Mouse (Mus musculus) lung, embryonic 16.5 days (tissue): Measurements from ENCODE around the gene Lcmt1. TPM values are rescaled to one million over a fixed set of nuclear protein-coding genes. Genes with fewer than 3 reads are reported as not detected.

ENCODE experiments used
- ATAC-seq: fragments of 200-750 bp; cut with Nextera tagmentation; 2 replicates; pipeline ENCODE4 v1.8.0; 2017; ENCODE audit warnings: low read depth, mild to moderate bottlenecking, moderate library complexity
- H3K27ac ChIP-seq: fragments of 300-500 bp; sonication (generic); 2 replicates; pipeline ENCODE4 v1.5.1; 2014; ENCODE audit warnings: mild to moderate bottlenecking, control low read depth, low read length
- H3K27me3 ChIP-seq: fragments of 300-500 bp; sonication (generic); 2 replicates; pipeline ENCODE4 v1.6.1; 2014; ENCODE audit warnings: low read depth, low read length, mixed read lengths; ENCODE audit not compliant: control insufficient read depth, insufficient read depth
- H3K36me3 ChIP-seq: fragments of 300-500 bp; sonication (generic); 2 replicates; pipeline ENCODE4 v1.6.1; 2014; ENCODE audit warnings: low read length; ENCODE audit not compliant: control insufficient read depth, insufficient read depth
- H3K4me1 ChIP-seq: fragments of 300-500 bp; sonication (generic); replicated peaks from 2 replicates; pipeline ENCODE4 v1.6.1; 2014; ENCODE audit warnings: low read length, mixed read lengths; ENCODE audit not compliant: control insufficient read depth, insufficient read depth
- H3K4me2 ChIP-seq: fragments of 300-500 bp; sonication (generic); 2 replicates; pipeline ENCODE4 v1.6.1; 2014; ENCODE audit warnings: low read depth, low read length, control low read depth
- H3K4me3 ChIP-seq: fragments of 300-500 bp; sonication (generic); 2 replicates; pipeline ENCODE4 v1.5.1; 2014; ENCODE audit warnings: mild to moderate bottlenecking, low read length, control low read depth
- H3K9ac ChIP-seq: fragments of 300-500 bp; sonication (generic); 2 replicates; pipeline ENCODE4 v1.6.1; 2014; ENCODE audit warnings: low read length, control low read depth
- H3K9me3 ChIP-seq: fragments of 300-500 bp; sonication (generic); 2 replicates; pipeline ENCODE4 v1.6.1; 2016; ENCODE audit warnings: low read length; ENCODE audit not compliant: control insufficient read depth
- WGBS: fragments of 180-500 bp; shearing (Covaris S2); extraction: QIAGEN DNeasy Blood & Tissue Kit; methylation state at CpG from one replicate; pipeline ENCODE4 v1.1.7; 2014; 5-methylcytosine and 5-hydroxymethylcytosine counted together
- polyA plus RNA-seq: library from polyadenylated mRNA; unstranded; fragments of >200 nt; fragmentation: Nextera tagmentation; extraction: Ambion mirVana; gene quantifications from 2 replicates; pipeline ENCODE4 v1.2.1, GENCODE M21; 2015

The Lcmt1 gene
- polyA plus RNA-seq, 1 experiment from 2014 or later: 40.9 TPM

- 77% methylated on average over 5 of the region's 5 CpGs for WGBS
These were observed 15.2 kb upstream of the Lcmt1 start for GRCm38 (mm10) chr7:123354392-123354791.

GRCm38 (mm10) chr7:123354851-123355250, 14.7 kb upstream of the Lcmt1 start:
- WGBS: 88% methylated on average over 2 of the region's 2 CpGs
- no peak overlapping the region for H3K9ac ChIP-seq
- no peaks in the 10 kb centered on the region for H3K36me3 ChIP-seq
- no peaks in the 10 kb centered on the region for H3K9me3 ChIP-seq
- ATAC-seq: no peak
- no peaks in the 10 kb centered on the region for H3K27me3 ChIP-seq
- H3K4me3 ChIP-seq: no peak overlapping the region
- H3K4me1 ChIP-seq: no peaks in the 10 kb centered on the region; the same call in 1 of the 2 replicates
- H3K4me2 ChIP-seq: no peak overlapping the region
- H3K27ac ChIP-seq: no peak overlapping the region

More at GRCm38 (mm10) chr7:123354392-123354791, 15.2 kb upstream of the Lcmt1 start:
- no peaks in the 10 kb centered on the region; the same call in 1 of the 2 replicates for H3K4me1 ChIP-seq
- H3K9ac ChIP-seq: no peak overlapping the region
- H3K27me3 ChIP-seq: no peaks in the 10 kb centered on the region
- H3K4me2 ChIP-seq: no peak overlapping the region
- no peak overlapping the region for H3K27ac ChIP-seq
- no peaks in the 10 kb centered on the region for H3K9me3 ChIP-seq
- no peaks in the 10 kb centered on the region for H3K36me3 ChIP-seq
- H3K4me3 ChIP-seq: no peak overlapping the region
- ATAC-seq: no peak

- H3K27me3 ChIP-seq: no peaks in the 10 kb centered on the region
- no peak for ATAC-seq
- H3K4me1 ChIP-seq: no peaks in the 10 kb centered on the region
- no peaks in the 10 kb centered on the region for H3K9me3 ChIP-seq
- no peak overlapping the region for H3K27ac ChIP-seq
- WGBS: 88% methylated on average over 3 of the region's 3 CpGs
- no peak overlapping the region for H3K4me3 ChIP-seq
- H3K4me2 ChIP-seq: no peak overlapping the region
- H3K9ac ChIP-seq: no peak overlapping the region
- no peaks in the 10 kb centered on the region for H3K36me3 ChIP-seq
These were observed 13.4 kb upstream of the Lcmt1 start for GRCm38 (mm10) chr7:123356158-123356557.

GRCm38 (mm10) chr7:123359101-123359500, 10.5 kb upstream of the Lcmt1 start:
- ATAC-seq: no peak
- H3K9ac ChIP-seq: no peak overlapping the region
- no peaks in the 10 kb centered on the region for H3K36me3 ChIP-seq
- no peaks in the 10 kb centered on the region for H3K9me3 ChIP-seq
- H3K4me2 ChIP-seq: no peak overlapping the region
- no peaks in the 10 kb centered on the region for H3K4me1 ChIP-seq
- no peak overlapping the region for H3K4me3 ChIP-seq
- no peak overlapping the region for H3K27ac ChIP-seq
- no peaks in the 10 kb centered on the region for H3K27me3 ChIP-seq
- 80% methylated on average over 7 of the region's 7 CpGs for WGBS

- H3K4me2 ChIP-seq: no peak overlapping the region
- no peaks in the 10 kb centered on the region for H3K9me3 ChIP-seq
- no peak overlapping the region for H3K27ac ChIP-seq
- H3K4me3 ChIP-seq: no peak overlapping the region
- H3K36me3 ChIP-seq: no peaks in the 10 kb centered on the region
- no peak overlapping the region for H3K9ac ChIP-seq
- no peak for ATAC-seq
- H3K4me1 ChIP-seq: peaks cover under 1% of the 10 kb centered on the region
- no peaks in the 10 kb centered on the region for H3K27me3 ChIP-seq
- WGBS: 69% methylated on average over 5 of the region's 5 CpGs
These were observed 9.4 kb upstream of the Lcmt1 start for GRCm38 (mm10) chr7:123360185-123360584.

- Histone ChIP-seq H3K4me1 (peaks cover 8% of the 10 kb centered on the region), H3K4me3 (no peak overlapping the region), H3K9ac (no peak overlapping the region), H3K9me3 (no peaks in the 10 kb centered on the region), H3K4me2 (no peak overlapping the region), H3K36me3 (no peaks in the 10 kb centered on the region), H3K27me3 (no peaks in the 10 kb centered on the region), H3K27ac (no peak overlapping the region)
- no peak for ATAC-seq
- 86% methylated on average over 7 of the region's 7 CpGs for WGBS
These were observed 8.2 kb upstream of the Lcmt1 start for GRCm38 (mm10) chr7:123361229-123361980.

GRCm38 (mm10) chr7:123362806-123363205, 6.8 kb upstream of the Lcmt1 start:
- peaks cover 21% of the 10 kb centered on the region for H3K4me1 ChIP-seq
- no peak overlapping the region for H3K4me2 ChIP-seq
- no peak overlapping the region for H3K4me3 ChIP-seq
- WGBS: 83% methylated on average over 3 of the region's 3 CpGs
- no peaks in the 10 kb centered on the region for H3K27me3 ChIP-seq
- H3K9me3 ChIP-seq: no peaks in the 10 kb centered on the region
- H3K27ac ChIP-seq: no peak overlapping the region
- no peaks in the 10 kb centered on the region for H3K36me3 ChIP-seq
- no peak overlapping the region for H3K9ac ChIP-seq
- no peak for ATAC-seq

- WGBS: 87% methylated on average over 8 of the region's 8 CpGs
- H3K4me2 ChIP-seq: no peak overlapping the region
- no peak for ATAC-seq
- no peaks in the 10 kb centered on the region for H3K36me3 ChIP-seq
- H3K9me3 ChIP-seq: no peaks in the 10 kb centered on the region
- H3K4me1 ChIP-seq: peaks cover 33% of the 10 kb centered on the region
- H3K9ac ChIP-seq: no peak overlapping the region
- H3K27ac ChIP-seq: no peak overlapping the region
- no peak overlapping the region for H3K4me3 ChIP-seq
- no peaks in the 10 kb centered on the region for H3K27me3 ChIP-seq
These were observed 5.6 kb upstream of the Lcmt1 start for GRCm38 (mm10) chr7:123363971-123364370.

GRCm38 (mm10) chr7:123365876-123366741, 3.5 kb upstream of the Lcmt1 start:
- H3K27ac ChIP-seq: peak overlapping the region; percentile 51
- H3K4me3 ChIP-seq: no peak overlapping the region
- 77% methylated on average over 7 of the region's 7 CpGs for WGBS
- H3K4me2 ChIP-seq: no peak overlapping the region
- H3K36me3 ChIP-seq: no peaks in the 10 kb centered on the region
- no peaks in the 10 kb centered on the region for H3K9me3 ChIP-seq
- no peaks in the 10 kb centered on the region for H3K27me3 ChIP-seq
- no peak for ATAC-seq
- H3K9ac ChIP-seq: no peak overlapping the region
- H3K4me1 ChIP-seq: peaks cover 35% of the 10 kb centered on the region
